Mouse (Mus musculus): ENCODE results near the gene Simc1.

- TF ChIP-seq POLR2A (IDR thresholded peaks at IDR 0.05; ENCODE audit: extremely low read depth, insufficient read depth, low read length) (no peak), CTCF (IDR thresholded peaks at IDR 0.05; ENCODE audit: low read depth, low read length) (no peak)
Measured at GRCm38 (mm10) chr13:54474996-54475395, 28.6 kb upstream of the Simc1 start.
